Mouse (Mus musculus) ES-E14 (cell line): Measurements from ENCODE around the gene Upf2.
"Not testable (repeated sequence)": the region's sequence is repeated elsewhere in the genome, so short reads cannot be mapped to it uniquely, and the experiment has no call there.

Source experiments
- CHD2 ChIP-seq: IDR thresholded peaks from 2 replicates; pipeline ENCODE4 v1.6.1; 2014; ENCODE audit warnings: mild to moderate bottlenecking, low read depth, low read length, inconsistent platforms
- HCFC1 ChIP-seq: IDR thresholded peaks from 2 replicates; pipeline ENCODE4 v1.6.1; 2012; ENCODE audit warnings: low read length, inconsistent platforms, borderline replicate concordance; ENCODE audit not compliant: insufficient read depth
- MAFK ChIP-seq: IDR thresholded peaks from 2 replicates; pipeline ENCODE4 v1.6.1; 2014; ENCODE audit warnings: mild to moderate bottlenecking, low read depth, low read length, inconsistent platforms; ENCODE audit not compliant: insufficient read depth
- ZC3H11A ChIP-seq: IDR thresholded peaks from 2 replicates; pipeline ENCODE4 v1.6.1; 2012; ENCODE audit warnings: low read depth, mild to moderate bottlenecking, inconsistent platforms, low read length, borderline replicate concordance
- ZNF384 ChIP-seq: IDR thresholded peaks from 2 replicates; pipeline ENCODE4 v1.6.1; 2012; ENCODE audit warnings: low read depth, low read length, inconsistent platforms

- TF ChIP-seq ZC3H11A, HCFC1, CHD2, MAFK, ZNF384: not testable (repeated sequence)
These were observed 63.9 kb downstream of the Upf2 start for GRCm38 (mm10) chr2:6015182-6015581.
